Mouse (Mus musculus): ENCODE results near the gene Cd9.

GRCm38 (mm10) chr6:125434735-125435518 lies 59.7 kb downstream of the Cd9 start:
- TF ChIP-seq POLR2A (IDR thresholded peaks at IDR 0.05; ENCODE audit: low read depth, low read length) (no peak), CTCF (IDR thresholded peaks at IDR 0.05; ENCODE audit: extremely low read depth, insufficient read depth, insufficient read length, insufficient replicate concordance) (no peak)

Data from spleen, adult 2 months (tissue).